Mouse (Mus musculus): Measurements from ENCODE around the gene Arfgef3. TPM values are rescaled to one million over a fixed set of nuclear protein-coding genes. Genes with fewer than 3 reads are reported as not detected.

The Arfgef3 gene
- polyA plus RNA-seq, 1 experiment from 2014 or later: 0.57 TPM

DNA sequence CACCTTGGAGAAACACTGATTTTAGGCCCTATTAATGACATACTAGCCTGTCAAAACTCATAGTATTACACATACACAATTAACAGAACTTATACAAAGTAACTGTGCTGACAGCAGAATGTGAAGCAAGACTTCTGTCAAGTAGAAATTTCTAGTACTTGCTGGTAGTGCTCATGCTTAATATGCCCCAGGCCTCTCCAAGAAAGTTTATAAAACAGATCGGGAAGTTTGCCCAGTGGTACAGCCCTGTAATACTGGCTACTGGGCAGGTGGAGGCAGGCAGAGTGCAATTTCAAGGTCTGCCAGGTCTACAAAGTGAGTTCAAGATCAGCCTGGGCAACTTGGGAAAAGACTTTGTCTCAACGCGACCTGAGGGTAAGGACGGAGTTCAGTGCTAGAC is 32.3 kb downstream of the Arfgef3 start:
- Histone ChIP-seq H3K9me3 (no peaks in the 10 kb centered on the region), H3K27ac (no peak overlapping the region), H3K27me3 (no peaks in the 10 kb centered on the region), H3K4me2 (replicated peaks) (no peak overlapping the region), H3K36me3 (no peaks in the 10 kb centered on the region), H3K9ac (no peak overlapping the region), H3K4me1 (peaks cover 15% of the 10 kb centered on the region), H3K4me3 (no peak overlapping the region)
- ATAC-seq (ENCODE audit: low FRiP score, low read depth): no peak; the same call in 1 of the 2 replicates
- WGBS: 75% methylated on average over 4 of the region's 4 CpGs

- Histone ChIP-seq H3K27me3 (no peaks in the 10 kb centered on the region), H3K27ac (no peak overlapping the region), H3K4me3 (no peak overlapping the region), H3K4me2 (replicated peaks) (no peak overlapping the region), H3K9ac (no peak overlapping the region), H3K4me1 (peaks cover 15% of the 10 kb centered on the region), H3K9me3 (no peaks in the 10 kb centered on the region), H3K36me3 (no peaks in the 10 kb centered on the region)
- peak; percentile 73; the same call in 1 of the 2 replicates for ATAC-seq (ENCODE audit: low FRiP score, low read depth)
- 27% methylated on average over 6 of the region's 6 CpGs for WGBS
Observed at GRCm38 (mm10) chr10:18710949-18711348, 32.8 kb downstream of the Arfgef3 start.

- Histone ChIP-seq H3K4me3 (no peak overlapping the region), H3K9me3 (no peaks in the 10 kb centered on the region), H3K4me1 (peaks cover 15% of the 10 kb centered on the region), H3K4me2 (replicated peaks) (no peak overlapping the region), H3K9ac (no peak overlapping the region), H3K36me3 (no peaks in the 10 kb centered on the region), H3K27me3 (no peaks in the 10 kb centered on the region), H3K27ac (no peak overlapping the region)
- ATAC-seq (ENCODE audit: low FRiP score, low read depth): no peak
- 72% methylated on average over 2 of the region's 2 CpGs for WGBS
Observed at GRCm38 (mm10) chr10:18709836-18710235, 33.9 kb downstream of the Arfgef3 start.

- Histone ChIP-seq H3K4me1 (peaks cover 15% of the 10 kb centered on the region), H3K27me3 (no peaks in the 10 kb centered on the region), H3K36me3 (no peaks in the 10 kb centered on the region), H3K9ac (no peak overlapping the region), H3K9me3 (no peaks in the 10 kb centered on the region), H3K27ac (no peak overlapping the region), H3K4me2 (replicated peaks) (no peak overlapping the region), H3K4me3 (no peak overlapping the region)
- WGBS: 81% methylated on average over 1 of the region's 1 CpGs
- no peak for ATAC-seq (ENCODE audit: low FRiP score, low read depth)
Observed at GRCm38 (mm10) chr10:18708641-18709040, 35.1 kb downstream of the Arfgef3 start.

DNA sequence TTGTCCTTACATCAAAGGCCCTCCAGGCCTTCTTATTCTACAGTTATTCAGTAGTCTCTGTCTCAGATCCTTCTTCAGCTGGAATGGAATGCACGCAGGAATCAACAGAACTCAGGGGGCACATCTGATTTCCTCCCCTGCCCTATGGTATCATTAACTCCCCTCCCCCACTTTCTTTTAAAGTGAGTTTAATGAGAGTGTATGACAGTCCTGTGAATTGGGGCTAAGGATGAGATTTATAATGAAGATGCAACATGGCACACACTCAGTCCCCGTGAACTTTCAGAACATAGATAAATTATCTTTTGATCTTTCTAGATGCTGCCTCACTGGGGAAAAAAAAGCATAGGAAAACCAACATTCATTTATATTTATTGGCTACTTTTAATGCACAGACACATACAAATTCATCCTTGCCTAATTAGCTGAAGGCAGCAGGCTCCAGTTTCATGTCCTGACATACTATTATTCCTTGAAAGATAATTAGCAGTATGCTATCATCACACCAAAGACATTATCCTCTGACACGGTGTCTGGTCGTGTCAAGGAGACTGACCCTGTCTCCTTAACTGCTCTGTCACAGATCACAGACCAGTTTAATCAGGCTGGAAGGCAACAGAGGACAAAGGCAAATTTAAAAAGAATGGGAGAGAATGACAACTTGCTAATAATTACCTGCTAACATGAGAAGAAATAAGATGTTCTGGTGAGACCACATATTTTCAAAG is 39.2 kb downstream of the Arfgef3 start:
- Histone ChIP-seq H3K4me1 (peaks cover 4% of the 10 kb centered on the region; the same call in 1 of the 2 replicates), H3K9me3 (no peaks in the 10 kb centered on the region), H3K27me3 (no peaks in the 10 kb centered on the region), H3K4me3 (no peak overlapping the region), H3K27ac (no peak overlapping the region), H3K9ac (no peak overlapping the region), H3K36me3 (no peaks in the 10 kb centered on the region), H3K4me2 (replicated peaks) (no peak overlapping the region)
- 62% methylated on average over 4 of the region's 4 CpGs for WGBS
- no peak for ATAC-seq (ENCODE audit: low FRiP score, low read depth)

GRCm38 (mm10) chr10:18701517-18701916 is 42.2 kb downstream of the Arfgef3 start:
- no peak overlapping the region for H3K4me2 ChIP-seq (replicated peaks)
- no peaks in the 10 kb centered on the region for H3K9me3 ChIP-seq
- no peak overlapping the region for H3K4me3 ChIP-seq
- H3K4me1 ChIP-seq: peaks cover 4% of the 10 kb centered on the region; the same call in 1 of the 2 replicates
- H3K27me3 ChIP-seq: no peaks in the 10 kb centered on the region
- no peak overlapping the region for H3K9ac ChIP-seq
- no peak for ATAC-seq (ENCODE audit: low FRiP score, low read depth)
- no peak overlapping the region for H3K27ac ChIP-seq
- H3K36me3 ChIP-seq: no peaks in the 10 kb centered on the region

GRCm38 (mm10) chr10:18700117-18700516 is 43.6 kb downstream of the Arfgef3 start:
- Histone ChIP-seq H3K4me3 (no peak overlapping the region), H3K4me2 (replicated peaks) (no peak overlapping the region), H3K9me3 (no peaks in the 10 kb centered on the region), H3K4me1 (peaks cover 4% of the 10 kb centered on the region; the same call in 1 of the 2 replicates), H3K9ac (no peak overlapping the region), H3K27me3 (no peaks in the 10 kb centered on the region), H3K36me3 (no peaks in the 10 kb centered on the region), H3K27ac (no peak overlapping the region)
- ATAC-seq (ENCODE audit: low FRiP score, low read depth): no peak
- WGBS: 70% methylated on average over 2 of the region's 2 CpGs

GRCm38 (mm10) chr10:18699151-18699550 is 44.6 kb downstream of the Arfgef3 start:
- no peaks in the 10 kb centered on the region for H3K36me3 ChIP-seq
- H3K9me3 ChIP-seq: no peaks in the 10 kb centered on the region
- no peaks in the 10 kb centered on the region for H3K27me3 ChIP-seq
- no peak overlapping the region for H3K4me2 ChIP-seq (replicated peaks)
- no peak overlapping the region for H3K9ac ChIP-seq
- ATAC-seq (ENCODE audit: low FRiP score, low read depth): no peak
- no peak overlapping the region for H3K27ac ChIP-seq
- H3K4me1 ChIP-seq: peaks cover 4% of the 10 kb centered on the region; the same call in 1 of the 2 replicates
- WGBS: 95% methylated on average over 2 of the region's 2 CpGs
- no peak overlapping the region for H3K4me3 ChIP-seq

DNA sequence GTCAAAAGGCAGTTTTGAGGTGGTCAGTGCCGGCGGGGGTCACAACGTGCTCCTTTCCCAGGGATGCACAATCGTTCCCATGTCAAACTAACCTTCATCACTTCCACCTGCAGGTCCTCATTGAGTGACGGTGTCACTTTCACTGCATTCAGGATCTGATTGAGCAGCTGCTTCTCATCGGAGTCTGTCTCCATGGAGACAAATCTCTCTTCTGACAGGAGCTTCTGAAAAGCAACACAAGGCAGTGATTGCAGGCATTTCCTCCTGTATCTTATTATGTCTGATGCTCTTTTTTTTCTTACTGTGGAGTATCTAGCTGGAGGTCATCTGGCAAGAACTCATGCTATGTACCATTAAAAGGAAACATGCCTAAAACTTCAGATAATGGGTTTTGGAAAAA is 47.3 kb downstream of the Arfgef3 start:
- WGBS: 65% methylated on average over 6 of the region's 6 CpGs
- no peak for ATAC-seq (ENCODE audit: low FRiP score, low read depth)
- no peaks in the 10 kb centered on the region for H3K4me1 ChIP-seq

DNA sequence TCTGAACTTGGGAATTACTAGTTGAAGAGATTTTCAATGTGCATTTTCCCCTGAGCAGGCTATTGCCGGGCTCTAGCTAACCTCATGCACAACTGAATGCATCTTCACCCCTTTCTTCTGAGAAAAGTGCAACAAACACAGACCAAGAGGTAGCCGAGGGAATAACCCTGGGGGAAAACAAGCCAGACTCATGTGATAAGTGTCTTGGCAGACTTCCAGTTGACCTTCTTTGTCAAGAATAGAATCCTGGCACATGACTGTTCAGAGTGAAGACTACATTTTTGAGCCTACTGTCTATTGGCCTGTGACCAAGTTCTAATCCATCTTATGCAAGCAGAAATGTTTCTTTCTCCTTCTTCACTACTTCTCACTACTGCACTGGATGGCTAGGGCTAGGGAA is 55.5 kb downstream of the Arfgef3 start:
- no peak overlapping the region for H3K4me2 ChIP-seq (replicated peaks)
- no peak overlapping the region for H3K4me3 ChIP-seq
- ATAC-seq (ENCODE audit: low FRiP score, low read depth): no peak
- no peak overlapping the region for H3K27ac ChIP-seq
- H3K27me3 ChIP-seq: no peaks in the 10 kb centered on the region
- H3K36me3 ChIP-seq: no peaks in the 10 kb centered on the region
- H3K9me3 ChIP-seq: no peaks in the 10 kb centered on the region
- 35% methylated on average over 2 of the region's 2 CpGs for WGBS
- no peak overlapping the region for H3K9ac ChIP-seq
- peaks cover 4% of the 10 kb centered on the region; the same call in 1 of the 2 replicates for H3K4me1 ChIP-seq

More for the DNA sequence above, 47.3 kb downstream of the Arfgef3 start:
- no peaks in the 10 kb centered on the region for H3K36me3 ChIP-seq
- H3K9me3 ChIP-seq: no peaks in the 10 kb centered on the region
- H3K27me3 ChIP-seq: no peaks in the 10 kb centered on the region
- no peak overlapping the region for H3K27ac ChIP-seq
- no peak overlapping the region for H3K4me2 ChIP-seq (replicated peaks)
- H3K4me3 ChIP-seq: no peak overlapping the region
- no peak overlapping the region for H3K9ac ChIP-seq

DNA sequence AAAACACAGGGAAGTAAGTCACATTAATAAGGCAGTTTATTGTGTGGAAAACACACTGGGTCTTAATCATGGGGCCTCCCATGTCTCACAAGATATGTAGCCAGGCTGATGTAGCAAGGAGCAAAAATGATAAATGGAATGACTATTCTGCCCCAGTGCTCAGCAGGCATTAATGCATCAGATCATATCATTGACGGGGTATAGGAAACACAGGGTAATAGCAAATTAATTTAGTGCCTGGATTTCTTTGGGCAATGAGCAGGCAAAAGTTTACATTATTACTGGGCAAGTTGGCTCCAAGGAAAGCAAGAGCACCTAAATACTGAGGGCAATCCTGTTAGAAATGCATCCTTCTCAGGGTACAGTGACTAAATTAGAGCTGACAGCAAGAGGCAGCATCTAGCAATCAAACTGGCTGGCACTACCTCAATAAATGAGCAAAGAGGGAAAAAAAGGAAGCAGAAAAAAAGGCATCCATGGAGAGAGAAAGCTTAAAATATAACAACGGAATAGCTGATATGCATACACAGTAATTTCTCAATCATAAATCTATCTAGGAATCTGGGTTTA is 62.3 kb downstream of the Arfgef3 start:
- Histone ChIP-seq H3K4me3 (no peak overlapping the region), H3K4me1 (no peaks in the 10 kb centered on the region), H3K27me3 (no peaks in the 10 kb centered on the region), H3K27ac (no peak overlapping the region), H3K9me3 (no peaks in the 10 kb centered on the region), H3K9ac (no peak overlapping the region), H3K36me3 (no peaks in the 10 kb centered on the region), H3K4me2 (replicated peaks) (no peak overlapping the region)
- 93% methylated on average over 2 of the region's 2 CpGs for WGBS
- ATAC-seq (ENCODE audit: low FRiP score, low read depth): no peak

GRCm38 (mm10) chr10:18680661-18681384 is 62.9 kb downstream of the Arfgef3 start:
- no peak for ATAC-seq (ENCODE audit: low FRiP score, low read depth)
- H3K4me2 ChIP-seq (replicated peaks): no peak overlapping the region

More at GRCm38 (mm10) chr10:18680661-18681384, 62.9 kb downstream of the Arfgef3 start:
- H3K4me3 ChIP-seq: no peak overlapping the region
- no peak overlapping the region for H3K9ac ChIP-seq
- 69% methylated on average over 3 of the region's 3 CpGs for WGBS
- H3K27ac ChIP-seq: no peak overlapping the region
- H3K4me1 ChIP-seq: no peaks in the 10 kb centered on the region
- no peaks in the 10 kb centered on the region for H3K9me3 ChIP-seq
- H3K27me3 ChIP-seq: no peaks in the 10 kb centered on the region
- no peaks in the 10 kb centered on the region for H3K36me3 ChIP-seq
